8 mouse cellular contexts compared by ENCODE assay signal in the genomic region with DNA sequence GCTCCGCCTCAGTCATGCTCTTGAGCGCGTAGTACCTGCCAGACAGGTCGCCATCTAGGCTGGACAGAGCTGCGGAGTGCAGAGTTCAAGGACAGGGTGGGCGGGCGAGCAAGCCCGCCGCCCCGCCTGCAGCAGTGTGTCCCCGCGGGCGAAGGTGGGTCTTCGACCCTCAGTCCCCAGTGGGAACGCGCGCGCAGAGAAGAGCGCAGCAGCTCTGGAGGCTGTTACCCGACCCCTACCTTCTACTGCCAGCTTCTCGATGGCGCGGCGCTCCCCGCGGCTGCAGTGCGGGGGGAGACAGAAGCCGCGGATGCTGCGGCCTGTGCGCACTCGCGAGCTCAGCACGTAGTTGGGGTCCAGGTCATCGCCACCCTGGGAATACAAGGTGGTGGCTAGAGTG. TPM values are rescaled to one million over a fixed set of nuclear protein-coding genes. Genes with fewer than 3 reads are reported as not detected.
DNase-seq lines count a peak whose midpoint lies in the region; ATAC-seq and TF ChIP-seq lines count a peak whose summit lies in the region.

No protein-coding gene starts in this region.

- H3K36me3 ChIP-seq in lung, embryonic 14.5 days (ENCODE audit: insufficient read depth) = no peaks in the 10 kb centered on the region
- no peaks in the 10 kb centered on the region for H3K36me3 ChIP-seq in embryonic facial prominence, embryonic 13.5 days
- peaks cover 4% of the 10 kb centered on the region; the same call in 1 of the 2 replicates for H3K36me3 ChIP-seq in intestine, embryonic 14.5 days (ENCODE audit: control insufficient read depth, insufficient read depth, low read length)
- peaks cover 31% of the 10 kb centered on the region for H3K36me3 ChIP-seq in neural tube, embryonic 13.5 days

- peaks cover 40% of the 10 kb centered on the region for H3K27me3 ChIP-seq in lung, embryonic 14.5 days (ENCODE audit: insufficient read depth, low read length)
- H3K27me3 ChIP-seq in embryonic facial prominence, embryonic 13.5 days = peaks cover 59% of the 10 kb centered on the region
- H3K27me3 ChIP-seq in intestine, embryonic 14.5 days (replicated peaks; ENCODE audit: control insufficient read depth, insufficient read depth, low read length) = peaks cover 20% of the 10 kb centered on the region
- H3K27me3 ChIP-seq in neural tube, embryonic 13.5 days = no peaks in the 10 kb centered on the region; the same call in 1 of the 2 replicates

- ATAC-seq in lung, embryonic 14.5 days (ENCODE audit: insufficient read depth) = 0 out of 2 replicates have a peak, but pooled peaks have one; percentile 0
- ATAC-seq in embryonic facial prominence, embryonic 13.5 days (ENCODE audit: insufficient number of reproducible peaks, insufficient read depth, low FRiP score, low TSS enrichment, low read depth) = no peak
- ATAC-seq in intestine, embryonic 14.5 days (replicated peaks; ENCODE audit: low FRiP score, low TSS enrichment, low read depth) = no peak
- ATAC-seq in neural tube, embryonic 13.5 days (ENCODE audit: low read depth) = peak; percentile 2
- no peak for ATAC-seq in activated CD4-positive, CD25-positive, alpha-beta regulatory T cell, adult 4 months

- H3K27ac ChIP-seq in lung, embryonic 14.5 days (ENCODE audit: low read depth) = no peak overlapping the region
- H3K27ac ChIP-seq in embryonic facial prominence, embryonic 13.5 days = no peak overlapping the region
- H3K27ac ChIP-seq in intestine, embryonic 14.5 days (ENCODE audit: low read depth) = no peak overlapping the region
- peak overlapping the region; percentile 95 for H3K27ac ChIP-seq in neural tube, embryonic 13.5 days (replicated peaks)

- DNase-seq in lung, embryonic 14.5 days = no peak
- DNase-seq in lung, postnatal 10 days = no peak
- no peak for DNase-seq in intestine, embryonic 14.5 days (ENCODE audit: low spot score)
- no peak for DNase-seq in spleen, postnatal 10 days (ENCODE audit: low spot score in 2 of 2)
- no peak for DNase-seq in right cerebral cortex, adult 2 months (ENCODE audit: low spot score in 2 of 2)

- H3K4me2 ChIP-seq in lung, embryonic 14.5 days = peak overlapping the region; percentile 97
- peak overlapping the region; percentile 98 for H3K4me2 ChIP-seq in embryonic facial prominence, embryonic 13.5 days
- peak overlapping the region; percentile 68 for H3K4me2 ChIP-seq in intestine, embryonic 14.5 days (ENCODE audit: low read length)
- peak overlapping the region; percentile 97 for H3K4me2 ChIP-seq in neural tube, embryonic 13.5 days

- peak overlapping the region; percentile 52 for H3K9ac ChIP-seq in lung, embryonic 14.5 days
- peak overlapping the region; percentile 73 for H3K9ac ChIP-seq in embryonic facial prominence, embryonic 13.5 days
- peak overlapping the region; percentile 55 for H3K9ac ChIP-seq in intestine, embryonic 14.5 days (ENCODE audit: low read length)
- H3K9ac ChIP-seq in neural tube, embryonic 13.5 days = peak overlapping the region; percentile 99

- H3K9me3 ChIP-seq in lung, embryonic 14.5 days (ENCODE audit: low read depth, low read length) = no peaks in the 10 kb centered on the region
- H3K9me3 ChIP-seq in embryonic facial prominence, embryonic 13.5 days = no peaks in the 10 kb centered on the region
- H3K9me3 ChIP-seq in intestine, embryonic 14.5 days (ENCODE audit: control insufficient read depth, low read length) = no peaks in the 10 kb centered on the region
- H3K9me3 ChIP-seq in neural tube, embryonic 13.5 days = no peaks in the 10 kb centered on the region

- TF ChIP-seq CTCF in lung, embryonic 14.5 days (IDR thresholded peaks at IDR 0.05; ENCODE audit: low read depth) = no peak

- WGBS in lung, embryonic 14.5 days = 2% methylated on average over 35 of the region's 35 CpGs
- 1% methylated on average over 35 of the region's 35 CpGs for WGBS in embryonic facial prominence, embryonic 13.5 days
- WGBS in intestine, embryonic 14.5 days = 2% methylated on average over 35 of the region's 35 CpGs
- WGBS in neural tube, embryonic 13.5 days = under 1% methylated on average over 35 of the region's 35 CpGs

- peak overlapping the region; percentile 56 for H3K4me3 ChIP-seq in lung, embryonic 14.5 days (ENCODE audit: low read depth, low read length)
- peak overlapping the region; percentile 57 for H3K4me3 ChIP-seq in embryonic facial prominence, embryonic 13.5 days
- peak overlapping the region; percentile 53 for H3K4me3 ChIP-seq in intestine, embryonic 14.5 days (ENCODE audit: low read depth, low read length)
- H3K4me3 ChIP-seq in neural tube, embryonic 13.5 days = peak overlapping the region; percentile 97

- peaks cover 10% of the 10 kb centered on the region for H3K4me1 ChIP-seq in lung, embryonic 14.5 days (ENCODE audit: insufficient read depth)
- H3K4me1 ChIP-seq in embryonic facial prominence, embryonic 13.5 days = peaks cover 36% of the 10 kb centered on the region
- peaks cover 26% of the 10 kb centered on the region for H3K4me1 ChIP-seq in intestine, embryonic 14.5 days (replicated peaks; ENCODE audit: control insufficient read depth, insufficient read depth, low read length)
- peaks cover 46% of the 10 kb centered on the region for H3K4me1 ChIP-seq in neural tube, embryonic 13.5 days (replicated peaks)

RNA-seq across cellular contexts. Expression of gene Ckb, which starts 1.2 kb away (rescaled TPM):
- 210 and 217 TPM in 2 replicates for polyA plus RNA-seq in lung, embryonic 14.5 days (2014; fragmentation: Nextera tagmentation; extraction: Ambion mirVana)
- polyA plus RNA-seq in embryonic facial prominence, embryonic 13.5 days (2015; fragmentation: Nextera tagmentation; extraction: Ambion mirVana) = 118 and 135 TPM in 2 replicates
- polyA plus RNA-seq in intestine, embryonic 14.5 days (2014; fragmentation: Nextera tagmentation; extraction: Ambion mirVana) = 787 and 806 TPM in 2 replicates
- polyA plus RNA-seq in neural tube, embryonic 13.5 days (2015; fragmentation: Nextera tagmentation; extraction: Ambion mirVana) = 1,774 and 1,823 TPM in 2 replicates
- 10 to 100 TPM; 21.3 to 26.2 TPM for polyA plus RNA-seq in activated CD4-positive, CD25-positive, alpha-beta regulatory T cell, adult 4 months (2017; shearing (Covaris generic))

RNA-seq across cellular contexts. Expression of gene Trmt61a, which starts 6.9 kb away (rescaled TPM):
- polyA plus RNA-seq in lung, embryonic 14.5 days (2014; fragmentation: Nextera tagmentation; extraction: Ambion mirVana) = 8.7 and 9.3 TPM in 2 replicates
- 12.5 and 13.7 TPM in 2 replicates for polyA plus RNA-seq in embryonic facial prominence, embryonic 13.5 days (2015; fragmentation: Nextera tagmentation; extraction: Ambion mirVana)
- polyA plus RNA-seq in intestine, embryonic 14.5 days (2014; fragmentation: Nextera tagmentation; extraction: Ambion mirVana) = 9.9 and 13.1 TPM in 2 replicates
- 7.2 and 8.5 TPM in 2 replicates for polyA plus RNA-seq in neural tube, embryonic 13.5 days (2015; fragmentation: Nextera tagmentation; extraction: Ambion mirVana)
- polyA plus RNA-seq in activated CD4-positive, CD25-positive, alpha-beta regulatory T cell, adult 4 months (2017; shearing (Covaris generic)) = 1 to 10 TPM; 2.7 to 4.3 TPM

RNA-seq across cellular contexts. Expression of gene Bag5, which starts 42.1 kb away (rescaled TPM):
- polyA plus RNA-seq in lung, embryonic 14.5 days (2014; fragmentation: Nextera tagmentation; extraction: Ambion mirVana) = 51.5 and 53.2 TPM in 2 replicates
- polyA plus RNA-seq in embryonic facial prominence, embryonic 13.5 days (2015; fragmentation: Nextera tagmentation; extraction: Ambion mirVana) = 64.5 and 67.3 TPM in 2 replicates
- polyA plus RNA-seq in intestine, embryonic 14.5 days (2014; fragmentation: Nextera tagmentation; extraction: Ambion mirVana) = 52.4 and 54.6 TPM in 2 replicates
- polyA plus RNA-seq in neural tube, embryonic 13.5 days (2015; fragmentation: Nextera tagmentation; extraction: Ambion mirVana) = 57.6 and 66.2 TPM in 2 replicates
- polyA plus RNA-seq in activated CD4-positive, CD25-positive, alpha-beta regulatory T cell, adult 4 months (2017; shearing (Covaris generic)) = 10 to 100 TPM; 30.2 to 32.4 TPM

RNA-seq across cellular contexts. Expression of gene Apopt1, which starts 42.1 kb away (rescaled TPM):
- 53.3 and 57.3 TPM in 2 replicates for polyA plus RNA-seq in lung, embryonic 14.5 days (2014; fragmentation: Nextera tagmentation; extraction: Ambion mirVana)
- polyA plus RNA-seq in embryonic facial prominence, embryonic 13.5 days (2015; fragmentation: Nextera tagmentation; extraction: Ambion mirVana) = 57.1 and 66.0 TPM in 2 replicates
- polyA plus RNA-seq in intestine, embryonic 14.5 days (2014; fragmentation: Nextera tagmentation; extraction: Ambion mirVana) = 57.1 and 58.2 TPM in 2 replicates
- polyA plus RNA-seq in neural tube, embryonic 13.5 days (2015; fragmentation: Nextera tagmentation; extraction: Ambion mirVana) = 52.0 and 59.1 TPM in 2 replicates
- 10 to 100 TPM; 72.7 to 78.9 TPM for polyA plus RNA-seq in activated CD4-positive, CD25-positive, alpha-beta regulatory T cell, adult 4 months (2017; shearing (Covaris generic))

Comparison
In these comparisons a context has a peak if more than half of its experiments do, and no peak if none do; other contexts are left out.
1. ATAC-seq: peak in lung, embryonic 14.5 days (single experiment) and neural tube, embryonic 13.5 days (single experiment); none in embryonic facial prominence, embryonic 13.5 days (single experiment), intestine, embryonic 14.5 days (single experiment) and activated CD4-positive, CD25-positive, alpha-beta regulatory T cell, adult 4 months (single experiment).
2. Peak in every context shown above with its lines, with median percentiles within 50 percentile points of each other: H3K4me2 ChIP-seq, H3K4me3 ChIP-seq and H3K9ac ChIP-seq.